Mouse (Mus musculus) limb, embryonic 13.5 days (tissue): ENCODE results near the gene Fmn2. TPM values are rescaled to one million over a fixed set of nuclear protein-coding genes. Genes with fewer than 3 reads are reported as not detected.

Source experiments
- ATAC-seq: fragments of 200-750 bp; cut with Nextera tagmentation; 2 replicates; pipeline ENCODE4 v1.8.0; 2017; ENCODE audit warnings: low read depth, moderate number of reproducible peaks, moderate TSS enrichment; ENCODE audit not compliant: low FRiP score
- H3K27ac ChIP-seq: fragments of 300-500 bp; sonication (generic); 2 replicates; pipeline ENCODE4 v1.5.1; 2015; ENCODE audit warnings: inconsistent platforms, mild to moderate bottlenecking, moderate library complexity
- H3K27me3 ChIP-seq: fragments of 300-500 bp; sonication (generic); 2 replicates; pipeline ENCODE4 v1.6.1; 2015; ENCODE audit warnings: mild to moderate bottlenecking, inconsistent platforms
- H3K36me3 ChIP-seq: fragments of 300-500 bp; sonication (generic); 2 replicates; pipeline ENCODE4 v1.6.1; 2015; ENCODE audit warnings: inconsistent platforms, mild to moderate bottlenecking, moderate library complexity
- H3K4me1 ChIP-seq: fragments of 300-500 bp; sonication (generic); 2 replicates; pipeline ENCODE4 v1.6.1; 2015; ENCODE audit warnings: inconsistent platforms
- H3K4me2 ChIP-seq: fragments of 300-500 bp; sonication (generic); replicated peaks from 2 replicates; pipeline ENCODE4 v1.6.1; 2015; ENCODE audit warnings: inconsistent platforms, mild to moderate bottlenecking, moderate library complexity
- H3K4me3 ChIP-seq: fragments of 300-500 bp; sonication (generic); 2 replicates; pipeline ENCODE4 v1.5.1; 2015; ENCODE audit warnings: moderate library complexity, mild to moderate bottlenecking, inconsistent platforms
- H3K9ac ChIP-seq: fragments of 300-500 bp; sonication (generic); 2 replicates; pipeline ENCODE4 v1.6.1; 2015; ENCODE audit warnings: mild to moderate bottlenecking, inconsistent platforms
- H3K9me3 ChIP-seq: fragments of 300-500 bp; sonication (generic); 2 replicates; pipeline ENCODE4 v1.6.1; 2016; ENCODE audit warnings: inconsistent platforms
- WGBS: fragments of 180-500 bp; shearing (Covaris S2); methylation state at CpG from one replicate; pipeline ENCODE4 v1.1.7; 2015; 5-methylcytosine and 5-hydroxymethylcytosine counted together
- polyA plus RNA-seq: library from polyadenylated mRNA; unstranded; fragments of >200 nt; fragmentation: Nextera tagmentation; extraction: Ambion mirVana; gene quantifications from 2 replicates; pipeline ENCODE4 v1.2.1, GENCODE M21; 2015

Fmn2 gene
- polyA plus RNA-seq, 1 experiment from 2014 or later: 1.5 TPM

- Histone ChIP-seq H3K4me1 (no peaks in the 10 kb centered on the region), H3K9me3 (no peaks in the 10 kb centered on the region), H3K9ac (no peak overlapping the region), H3K4me2 (no peak overlapping the region), H3K36me3 (no peaks in the 10 kb centered on the region), H3K27ac (no peak overlapping the region), H3K27me3 (no peaks in the 10 kb centered on the region), H3K4me3 (no peak overlapping the region)
- ATAC-seq: no peak
- 79% methylated on average over 6 of the region's 6 CpGs for WGBS
Measured at GRCm38 (mm10) chr1:174759354-174759753, 257.7 kb downstream of the Fmn2 start.

DNA sequence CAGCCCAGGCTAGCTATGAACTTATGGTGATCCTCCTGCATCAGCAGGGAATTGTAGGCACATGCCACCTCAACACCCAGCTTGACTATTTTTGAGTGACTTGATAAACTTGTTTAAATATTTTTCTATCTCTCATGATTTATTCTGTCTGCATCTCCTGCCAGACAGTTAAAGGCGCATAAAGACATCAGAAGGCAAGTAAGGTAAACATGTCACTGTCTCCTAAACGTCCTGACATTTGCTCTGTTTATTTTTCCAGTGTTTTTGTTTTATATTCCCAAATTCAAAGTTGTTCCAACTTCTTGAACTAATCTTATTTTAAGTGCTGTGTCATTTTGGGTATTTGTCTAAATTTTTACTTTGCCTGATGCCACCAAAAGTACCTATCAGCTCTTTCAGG lies 264.1 kb downstream of the Fmn2 start:
- no peaks in the 10 kb centered on the region for H3K9me3 ChIP-seq
- no peaks in the 10 kb centered on the region for H3K36me3 ChIP-seq
- WGBS: 54% methylated on average over 2 of the region's 2 CpGs
- no peaks in the 10 kb centered on the region for H3K4me1 ChIP-seq
- H3K4me3 ChIP-seq: no peak overlapping the region
- ATAC-seq: no peak
- H3K27ac ChIP-seq: no peak overlapping the region
- H3K27me3 ChIP-seq: no peaks in the 10 kb centered on the region
- no peak overlapping the region for H3K4me2 ChIP-seq
- H3K9ac ChIP-seq: no peak overlapping the region

GRCm38 (mm10) chr1:174766852-174767251 lies 265.2 kb downstream of the Fmn2 start:
- H3K4me3 ChIP-seq: no peak overlapping the region
- no peaks in the 10 kb centered on the region for H3K36me3 ChIP-seq
- WGBS: 85% methylated on average over 3 of the region's 3 CpGs
- H3K9me3 ChIP-seq: no peaks in the 10 kb centered on the region
- no peak overlapping the region for H3K27ac ChIP-seq
- no peak overlapping the region for H3K4me2 ChIP-seq
- no peaks in the 10 kb centered on the region for H3K4me1 ChIP-seq
- ATAC-seq: no peak
- H3K27me3 ChIP-seq: no peaks in the 10 kb centered on the region
- no peak overlapping the region for H3K9ac ChIP-seq

GRCm38 (mm10) chr1:174771871-174772281 lies 270.3 kb downstream of the Fmn2 start:
- Histone ChIP-seq H3K27ac (no peak overlapping the region), H3K4me1 (no peaks in the 10 kb centered on the region), H3K27me3 (no peaks in the 10 kb centered on the region), H3K36me3 (no peaks in the 10 kb centered on the region), H3K4me3 (no peak overlapping the region), H3K9me3 (no peaks in the 10 kb centered on the region), H3K4me2 (no peak overlapping the region), H3K9ac (no peak overlapping the region)
- 84% methylated on average over 4 of the region's 4 CpGs for WGBS
- no peak for ATAC-seq

DNA sequence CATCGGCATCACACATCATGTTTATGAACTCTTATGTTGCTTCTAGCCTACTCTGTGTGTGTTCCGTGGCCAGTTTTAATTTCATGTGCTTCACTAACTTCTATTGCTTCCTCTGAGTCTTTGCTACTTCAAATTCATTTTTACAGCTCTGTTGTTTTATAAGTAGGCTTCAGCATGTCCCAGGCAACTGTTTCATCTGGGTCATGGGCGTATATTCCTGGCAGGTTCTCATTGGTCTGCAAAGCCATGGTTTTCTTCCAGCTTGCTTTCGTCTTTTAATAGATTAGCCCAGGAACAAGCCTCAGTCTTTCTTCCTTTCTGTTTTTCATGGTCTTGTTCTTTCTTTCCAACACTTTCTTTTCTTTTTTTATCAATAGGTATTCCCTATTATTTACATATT lies 279.4 kb downstream of the Fmn2 start:
- no peaks in the 10 kb centered on the region for H3K27me3 ChIP-seq
- no peaks in the 10 kb centered on the region for H3K4me1 ChIP-seq
- H3K9me3 ChIP-seq: no peaks in the 10 kb centered on the region
- no peak overlapping the region for H3K4me3 ChIP-seq
- 84% methylated on average over 4 of the region's 4 CpGs for WGBS
- no peak overlapping the region for H3K4me2 ChIP-seq
- ATAC-seq: no peak
- no peaks in the 10 kb centered on the region for H3K36me3 ChIP-seq
- H3K9ac ChIP-seq: no peak overlapping the region
- no peak overlapping the region for H3K27ac ChIP-seq

DNA sequence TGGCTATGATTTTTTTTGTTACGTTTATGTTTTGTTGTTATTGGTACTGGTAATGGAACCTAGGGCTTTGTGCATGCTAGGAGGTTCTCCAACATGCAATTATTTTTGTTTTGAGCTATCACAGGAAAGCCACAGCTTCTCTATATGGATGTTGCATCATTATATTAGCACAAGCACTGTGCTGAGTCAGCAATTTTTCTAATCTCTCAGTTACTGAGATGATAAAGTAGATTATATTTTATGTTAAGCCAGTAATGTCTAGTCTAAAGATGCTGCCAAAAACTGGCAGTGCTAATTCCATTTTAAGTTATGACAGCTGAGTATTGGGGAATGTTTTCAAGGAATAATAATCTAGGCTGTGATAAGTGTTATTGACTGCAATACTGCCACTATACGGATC lies 287.0 kb downstream of the Fmn2 start:
- Histone ChIP-seq H3K27ac (no peak overlapping the region), H3K9ac (no peak overlapping the region), H3K9me3 (no peaks in the 10 kb centered on the region), H3K4me1 (no peaks in the 10 kb centered on the region), H3K4me2 (no peak overlapping the region), H3K4me3 (no peak overlapping the region), H3K36me3 (no peaks in the 10 kb centered on the region), H3K27me3 (no peaks in the 10 kb centered on the region)
- WGBS: 91% methylated on average over 2 of the region's 2 CpGs
- ATAC-seq: no peak

GRCm38 (mm10) chr1:174811846-174812245 lies 310.2 kb downstream of the Fmn2 start:
- no peaks in the 10 kb centered on the region for H3K9me3 ChIP-seq
- H3K9ac ChIP-seq: no peak overlapping the region
- H3K27me3 ChIP-seq: no peaks in the 10 kb centered on the region
- 87% methylated on average over 4 of the region's 4 CpGs for WGBS
- H3K27ac ChIP-seq: no peak overlapping the region
- H3K4me2 ChIP-seq: no peak overlapping the region
- H3K36me3 ChIP-seq: no peaks in the 10 kb centered on the region
- no peak overlapping the region for H3K4me3 ChIP-seq
- no peaks in the 10 kb centered on the region for H3K4me1 ChIP-seq
- no peak for ATAC-seq

DNA sequence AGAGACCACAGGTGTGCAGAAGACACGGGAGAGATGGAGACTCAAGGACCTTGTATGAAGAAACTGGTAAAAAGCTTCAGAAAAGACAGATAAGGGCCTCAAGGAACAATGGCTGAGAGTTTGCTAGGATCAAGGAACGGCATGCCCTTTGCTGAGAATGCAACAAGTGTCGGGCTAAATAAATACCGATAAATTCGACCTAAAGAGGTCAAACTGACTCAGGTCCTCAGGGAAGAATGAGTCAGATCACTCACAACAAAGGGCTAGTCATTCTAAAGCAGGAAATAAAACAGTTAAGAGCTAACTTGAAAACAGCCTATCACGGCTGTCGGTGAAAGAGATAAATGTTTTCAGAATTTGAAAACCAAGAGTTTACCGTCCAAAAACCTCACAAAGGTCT lies 324.9 kb downstream of the Fmn2 start:
- no peak overlapping the region for H3K27ac ChIP-seq
- H3K9ac ChIP-seq: no peak overlapping the region
- 46% methylated on average over 8 of the region's 8 CpGs for WGBS
- no peaks in the 10 kb centered on the region for H3K9me3 ChIP-seq
- no peaks in the 10 kb centered on the region for H3K36me3 ChIP-seq
- no peak overlapping the region for H3K4me2 ChIP-seq
- H3K4me1 ChIP-seq: no peaks in the 10 kb centered on the region
- H3K4me3 ChIP-seq: no peak overlapping the region
- no peaks in the 10 kb centered on the region for H3K27me3 ChIP-seq
- ATAC-seq: no peak

DNA sequence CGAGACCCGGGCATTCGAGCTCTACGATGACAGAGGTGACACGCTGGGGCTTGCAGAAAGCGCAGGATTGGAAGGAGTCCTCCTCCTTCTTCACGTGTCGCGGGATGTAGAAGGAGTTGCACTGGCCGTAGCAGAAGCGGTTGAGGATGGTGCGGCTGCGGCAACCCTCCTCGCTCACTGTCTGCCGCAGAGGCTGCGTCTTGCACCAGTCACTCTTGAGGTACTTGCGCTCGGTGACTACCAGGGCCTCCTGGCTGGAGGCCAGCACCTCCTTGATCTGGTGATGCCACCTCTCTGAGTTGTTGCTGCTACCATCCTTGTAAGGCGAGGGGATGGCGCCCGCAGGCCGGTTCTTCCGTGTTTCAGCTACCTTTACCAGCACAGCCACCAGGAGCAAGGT lies 335.2 kb downstream of the Fmn2 start:
- Histone ChIP-seq H3K36me3 (no peaks in the 10 kb centered on the region), H3K4me1 (peaks cover 8% of the 10 kb centered on the region; the same call in 1 of the 2 replicates), H3K9me3 (no peaks in the 10 kb centered on the region), H3K4me3 (no peak overlapping the region), H3K9ac (no peak overlapping the region), H3K4me2 (no peak overlapping the region), H3K27me3 (no peaks in the 10 kb centered on the region), H3K27ac (no peak overlapping the region)
- 92% methylated on average over 23 of the region's 23 CpGs for WGBS
- ATAC-seq: no peak

DNA sequence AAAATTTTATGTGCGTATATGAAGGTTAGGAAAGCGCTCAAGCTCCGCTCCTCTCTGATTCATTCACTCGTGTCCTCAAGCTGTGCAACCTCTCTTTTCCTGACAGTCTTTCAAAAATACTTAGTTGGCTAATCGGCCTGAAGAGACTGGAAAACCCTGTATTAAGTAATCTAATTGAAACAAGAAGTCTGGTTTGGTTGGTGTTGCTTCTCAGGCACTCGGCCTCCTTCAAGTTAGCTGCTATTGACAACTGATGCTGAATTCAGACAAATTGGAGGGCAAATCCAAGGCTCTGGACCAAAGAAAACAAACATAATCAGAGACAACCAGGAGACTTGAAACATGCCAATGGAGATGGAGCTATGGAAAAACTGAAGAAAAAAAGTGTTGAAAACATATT lies 343.2 kb downstream of the Fmn2 start:
- no peak overlapping the region for H3K9ac ChIP-seq
- 46% methylated on average over 6 of the region's 6 CpGs for WGBS
- H3K27ac ChIP-seq: no peak overlapping the region
- H3K4me3 ChIP-seq: no peak overlapping the region
- no peaks in the 10 kb centered on the region for H3K36me3 ChIP-seq
- no peaks in the 10 kb centered on the region for H3K27me3 ChIP-seq
- peaks cover 9% of the 10 kb centered on the region; the same call in 1 of the 2 replicates for H3K4me1 ChIP-seq
- no peak for ATAC-seq
- H3K9me3 ChIP-seq: no peaks in the 10 kb centered on the region
- no peak overlapping the region for H3K4me2 ChIP-seq

GRCm38 (mm10) chr1:174856188-174856587 lies 354.6 kb downstream of the Fmn2 start:
- Histone ChIP-seq H3K4me3 (no peak overlapping the region), H3K9me3 (no peaks in the 10 kb centered on the region), H3K4me1 (peaks cover 4% of the 10 kb centered on the region; the same call in 1 of the 2 replicates), H3K36me3 (no peaks in the 10 kb centered on the region), H3K27ac (no peak overlapping the region), H3K27me3 (no peaks in the 10 kb centered on the region), H3K4me2 (no peak overlapping the region), H3K9ac (no peak overlapping the region)
- no peak for ATAC-seq
- WGBS: 70% methylated on average over 2 of the region's 2 CpGs

DNA sequence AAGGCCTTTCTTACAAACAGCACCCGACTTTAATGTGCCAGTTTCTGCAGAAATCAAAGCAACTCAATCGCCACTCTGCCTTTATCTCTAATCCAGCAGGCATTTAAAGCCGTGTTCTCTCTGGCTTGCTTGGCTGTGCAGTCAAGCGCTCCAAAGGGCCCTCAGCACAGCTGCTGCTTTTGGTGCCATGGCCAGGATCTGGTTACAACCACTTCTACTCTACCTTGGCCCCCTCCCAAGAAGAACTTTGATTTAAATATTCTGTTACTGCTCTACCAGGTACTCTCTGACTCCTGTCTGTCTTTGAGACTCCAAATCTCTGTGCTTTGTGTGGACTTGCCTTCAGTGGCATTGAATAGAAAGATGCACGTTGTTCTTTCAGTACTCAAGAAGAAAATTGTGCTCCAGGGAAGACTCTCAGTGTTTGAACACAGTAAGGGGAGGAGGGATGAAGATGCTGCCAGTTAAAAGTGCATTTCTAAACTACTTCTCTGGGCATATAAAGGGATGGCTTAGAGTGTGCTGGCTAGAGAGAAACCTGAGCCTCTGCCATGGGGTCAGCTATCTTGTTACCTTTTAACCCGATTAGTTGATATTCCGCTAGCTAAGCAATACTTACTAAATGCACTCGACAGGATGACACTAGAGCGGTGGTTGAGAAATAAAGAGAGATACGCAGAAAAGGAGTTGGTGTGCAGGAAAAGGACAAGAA lies 358.9 kb downstream of the Fmn2 start:
- Histone ChIP-seq H3K9me3 (no peaks in the 10 kb centered on the region), H3K27me3 (no peaks in the 10 kb centered on the region), H3K4me2 (no peak overlapping the region), H3K4me1 (peaks cover 4% of the 10 kb centered on the region; the same call in 1 of the 2 replicates), H3K27ac (no peak overlapping the region), H3K4me3 (no peak overlapping the region), H3K9ac (no peak overlapping the region), H3K36me3 (no peaks in the 10 kb centered on the region)
- ATAC-seq: 0 out of 2 replicates have a peak, but pooled peaks have one; percentile 40
- 76% methylated on average over 10 of the region's 10 CpGs for WGBS
